Mouse (Mus musculus) natural killer cell, adult 2 months (primary cell): Measurements from ENCODE around the gene Asb10.

ENCODE experiments used
- DNase-seq, 2 experiments: peaks; one replicate each; pipeline ENCODE4 v3.0.0; 2022; ENCODE audit warnings: low spot score in 2 of 2

Gene Asb10

GRCm38 (mm10) chr5:24535731-24536130 lies 5.0 kb downstream of the Asb10 start:
- DNase-seq, result no peak

- DNase-seq, result no peak
Observed at GRCm38 (mm10) chr5:24534292-24534691, 6.5 kb downstream of the Asb10 start.

- no peak for DNase-seq
Observed at GRCm38 (mm10) chr5:24533391-24533790, 7.4 kb downstream of the Asb10 start.

- DNase-seq, result peak; percentile 86 to 90
Observed at GRCm38 (mm10) chr5:24530042-24530689, 10.6 kb downstream of the Asb10 start.

- no peak for DNase-seq
Observed at GRCm38 (mm10) chr5:24527780-24528179, 13.0 kb downstream of the Asb10 start.

- DNase-seq, result no peak
Observed at GRCm38 (mm10) chr5:24526889-24527230, 13.9 kb downstream of the Asb10 start, which contains the start of gene Gbx1. TSS of gene Gbx1 (minus strand) at chr5:24527202.

GRCm38 (mm10) chr5:24526190-24526888 lies 14.4 kb downstream of the Asb10 start:
- no peak for DNase-seq

GRCm38 (mm10) chr5:24525360-24526189 lies 15.2 kb downstream of the Asb10 start:
- no peak for DNase-seq

GRCm38 (mm10) chr5:24524522-24524921 lies 16.3 kb downstream of the Asb10 start:
- no peak for DNase-seq

GRCm38 (mm10) chr5:24523806-24524205 lies 17.0 kb downstream of the Asb10 start:
- DNase-seq, result no peak

GRCm38 (mm10) chr5:24521366-24521765 lies 19.4 kb downstream of the Asb10 start:
- DNase-seq, result no peak

- DNase-seq, result no peak
Observed at GRCm38 (mm10) chr5:24512271-24512670, 28.5 kb downstream of the Asb10 start.

GRCm38 (mm10) chr5:24510635-24511034 lies 30.1 kb downstream of the Asb10 start:
- peak in 1 of 2 experiments; percentile 21 for DNase-seq

GRCm38 (mm10) chr5:24508406-24508805 lies 32.4 kb downstream of the Asb10 start:
- DNase-seq, result no peak

- DNase-seq, result peak in 1 of 2 experiments; percentile 24
Observed at GRCm38 (mm10) chr5:24505513-24505912, 35.3 kb downstream of the Asb10 start.

GRCm38 (mm10) chr5:24502786-24503185 lies 38.0 kb downstream of the Asb10 start:
- DNase-seq, result no peak

- DNase-seq, result no peak
Observed at GRCm38 (mm10) chr5:24500851-24501250, 39.9 kb downstream of the Asb10 start.

- no peak for DNase-seq
Observed at GRCm38 (mm10) chr5:24499113-24499512, 41.7 kb downstream of the Asb10 start.

GRCm38 (mm10) chr5:24497526-24497925 lies 43.3 kb downstream of the Asb10 start:
- no peak for DNase-seq

GRCm38 (mm10) chr5:24496756-24497155 lies 44.0 kb downstream of the Asb10 start:
- DNase-seq, result no peak

GRCm38 (mm10) chr5:24495019-24495418 lies 45.8 kb downstream of the Asb10 start:
- DNase-seq, result no peak

GRCm38 (mm10) chr5:24492546-24493285 lies 48.1 kb downstream of the Asb10 start:
- DNase-seq, result no peak
